Mouse (Mus musculus): ENCODE data around the gene Safb.
"Not testable (repeated sequence)": the region's sequence is repeated elsewhere in the genome, so short reads cannot be mapped to it uniquely, and the experiment has no call there.

The Safb gene

DNA sequence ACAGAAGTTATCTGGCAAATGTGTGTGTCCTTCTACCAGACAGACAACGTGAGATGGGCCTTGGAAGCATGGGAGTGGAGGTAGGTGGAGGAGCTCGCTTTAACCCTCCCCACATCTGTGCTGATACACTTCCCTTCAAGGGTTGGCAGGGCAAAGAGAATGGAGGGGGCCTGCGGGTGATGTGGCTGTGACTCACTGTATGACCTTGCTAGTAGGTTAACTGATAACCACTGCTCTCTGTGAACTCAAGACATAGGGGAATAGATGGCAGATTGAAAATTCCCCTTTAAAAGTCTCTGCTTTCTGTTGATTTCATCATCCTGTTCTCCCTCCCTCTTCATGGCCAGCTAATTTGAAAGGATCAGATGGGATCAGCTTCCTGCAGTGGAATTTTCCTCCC is 40.9 kb downstream of the Safb start:
- in situ Hi-C loops (cut with MboI; ENCODE audit: low pct_unique_long_range_greater_than_20kb in 1 of 2, low sequenced_read_pairs in 2 of 2, unreplicated experiment in 1 of 2) = no loop called here

- in situ Hi-C loops (cut with MboI; ENCODE audit: low pct_unique_long_range_greater_than_20kb in 1 of 2, low sequenced_read_pairs in 2 of 2, unreplicated experiment in 1 of 2) = no loop called here
These were observed 41.6 kb downstream of the Safb start for GRCm38 (mm10) chr17:56626260-56626659.

DNA sequence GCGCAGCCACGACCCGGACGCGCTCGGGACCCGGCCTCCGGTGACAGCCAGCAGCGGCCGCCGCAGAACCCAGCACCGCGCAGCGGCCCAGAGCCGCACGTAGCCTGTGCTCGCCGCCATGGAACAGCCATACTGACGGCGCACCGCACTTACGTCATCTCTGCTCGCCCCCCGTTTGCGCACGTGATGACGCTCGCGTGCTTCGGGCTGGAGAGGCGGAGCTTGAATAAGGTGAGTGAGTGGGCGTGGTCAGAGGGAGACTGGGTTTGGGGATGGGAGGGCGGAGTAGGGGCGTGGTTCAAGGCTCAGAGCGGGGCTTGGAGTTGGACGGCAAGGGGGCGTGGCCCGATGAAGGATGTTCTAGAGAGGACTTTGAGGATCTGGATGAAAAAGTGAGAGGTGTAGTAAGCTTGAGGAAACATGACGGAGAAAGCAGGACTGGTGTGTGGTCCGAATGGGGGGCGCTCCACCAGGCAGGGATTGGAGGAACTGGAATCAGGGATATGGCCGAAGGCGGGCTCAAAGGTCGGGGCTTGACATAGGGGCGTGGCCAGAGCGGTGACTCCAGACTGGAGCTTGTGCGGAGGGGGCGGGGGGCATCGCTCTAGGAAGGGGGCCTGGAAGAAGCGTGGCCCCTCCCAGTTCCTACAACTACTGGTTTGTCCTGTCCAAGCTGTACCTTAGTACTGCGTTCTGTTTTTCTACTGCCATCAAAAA is 42.3 kb downstream of the Safb start, which contains the start of gene Lonp1:
Gene Lonp1 (minus strand): TSS at position 134 of the 717 bp plus-strand sequence.
- in situ Hi-C loops (cut with MboI; ENCODE audit: low pct_unique_long_range_greater_than_20kb in 1 of 2, low sequenced_read_pairs in 2 of 2, unreplicated experiment in 1 of 2) = no loop called here

- in situ Hi-C loops (cut with MboI; ENCODE audit: low pct_unique_long_range_greater_than_20kb in 1 of 2, low sequenced_read_pairs in 2 of 2, unreplicated experiment in 1 of 2) = no loop called here
These were observed 43.1 kb downstream of the Safb start, which contains the start of gene Catsperd for GRCm38 (mm10) chr17:56627530-56628277. Gene Catsperd, plus strand, starts transcription at chr17:56628143.

GRCm38 (mm10) chr17:56629800-56630781 is 45.5 kb downstream of the Safb start:
- in situ Hi-C loops (cut with MboI; ENCODE audit: low pct_unique_long_range_greater_than_20kb in 1 of 2, low sequenced_read_pairs in 2 of 2, unreplicated experiment in 1 of 2) = not testable (repeated sequence)

- in situ Hi-C loops (cut with MboI; ENCODE audit: low pct_unique_long_range_greater_than_20kb in 1 of 2, low sequenced_read_pairs in 2 of 2, unreplicated experiment in 1 of 2) = no loop called here
These were observed 47.2 kb downstream of the Safb start for GRCm38 (mm10) chr17:56631807-56632206.

DNA sequence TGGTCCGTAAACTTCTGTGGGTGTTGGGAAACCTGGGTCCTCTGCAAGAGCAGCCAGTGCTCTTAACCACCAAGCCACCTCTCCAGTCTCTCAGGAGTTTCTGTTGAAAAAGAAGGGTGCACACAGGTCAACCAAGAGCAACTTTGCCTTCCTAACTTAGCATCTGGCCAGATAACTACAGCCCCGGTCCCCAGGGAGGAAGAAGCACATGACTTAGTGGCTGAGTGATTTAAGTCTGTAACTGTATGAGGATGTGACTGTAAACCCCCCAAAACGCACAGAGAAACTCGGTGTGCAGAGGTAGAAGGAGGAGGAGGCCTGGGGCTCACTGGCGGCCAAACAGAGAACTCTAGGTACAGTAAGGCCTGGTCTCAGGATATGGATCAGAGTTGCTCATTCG is 49.4 kb downstream of the Safb start:
- in situ Hi-C loops (cut with MboI; ENCODE audit: low pct_unique_long_range_greater_than_20kb in 1 of 2, low sequenced_read_pairs in 2 of 2, unreplicated experiment in 1 of 2) = no loop called here

DNA sequence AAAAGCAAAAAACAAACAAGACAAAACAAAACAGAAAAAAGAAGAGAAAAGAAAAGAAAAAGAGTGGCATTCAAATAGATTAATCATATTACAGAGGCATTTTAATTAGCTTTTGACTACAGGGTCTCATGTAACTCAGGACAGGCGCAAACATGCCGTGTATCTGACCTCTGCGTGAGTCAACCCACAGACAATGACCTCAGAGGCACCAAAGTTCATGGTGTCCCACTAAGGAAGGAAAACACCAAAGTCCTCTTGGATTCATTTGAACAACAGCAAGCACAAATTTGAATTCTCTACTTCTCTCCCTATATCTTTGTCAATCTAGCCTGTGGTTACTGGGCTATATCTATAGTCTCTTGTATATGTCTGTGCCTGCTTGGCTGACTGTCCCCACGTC is 58.6 kb downstream of the Safb start:
- in situ Hi-C loops (cut with MboI; ENCODE audit: low pct_unique_long_range_greater_than_20kb in 1 of 2, low sequenced_read_pairs in 2 of 2, unreplicated experiment in 1 of 2) = no loop called here

DNA sequence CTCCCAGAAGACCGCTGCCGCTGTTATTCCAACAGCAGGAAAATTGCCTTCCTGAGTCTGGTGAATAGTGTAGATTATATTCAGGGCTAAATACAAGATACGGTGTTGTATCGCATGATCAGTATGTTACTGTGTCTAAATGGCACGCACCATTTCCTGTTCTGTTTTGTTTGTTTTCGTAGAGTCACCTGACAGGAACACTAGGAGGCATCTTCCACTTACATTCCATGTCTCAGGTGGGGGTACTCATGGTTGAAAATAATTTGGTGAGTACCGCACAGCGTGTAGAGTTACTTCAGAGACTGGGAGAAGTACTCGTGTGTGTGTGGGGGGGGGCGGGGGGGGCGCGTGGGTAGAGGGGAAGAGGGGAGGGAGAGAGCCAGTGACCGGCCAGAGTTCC is 62.9 kb downstream of the Safb start:
- in situ Hi-C loops (cut with MboI; ENCODE audit: low pct_unique_long_range_greater_than_20kb in 1 of 2, low sequenced_read_pairs in 2 of 2, unreplicated experiment in 1 of 2) = no loop called here

- in situ Hi-C loops (cut with MboI; ENCODE audit: low pct_unique_long_range_greater_than_20kb in 1 of 2, low sequenced_read_pairs in 2 of 2, unreplicated experiment in 1 of 2) = loop anchor here in 1 of 2 experiments (25.0 kb wide), 1 partner anchor 290 kb away; no protein-coding TSS in a partner anchor
These were observed 67.2 kb downstream of the Safb start for GRCm38 (mm10) chr17:56651801-56652200.

GRCm38 (mm10) chr17:56654771-56655170 is 70.1 kb downstream of the Safb start:
- in situ Hi-C loops (cut with MboI; ENCODE audit: low pct_unique_long_range_greater_than_20kb in 1 of 2, low sequenced_read_pairs in 2 of 2, unreplicated experiment in 1 of 2) = loop anchor here in 1 of 2 experiments (25.0 kb wide), 1 partner anchor 292 kb away; no protein-coding TSS in a partner anchor

DNA sequence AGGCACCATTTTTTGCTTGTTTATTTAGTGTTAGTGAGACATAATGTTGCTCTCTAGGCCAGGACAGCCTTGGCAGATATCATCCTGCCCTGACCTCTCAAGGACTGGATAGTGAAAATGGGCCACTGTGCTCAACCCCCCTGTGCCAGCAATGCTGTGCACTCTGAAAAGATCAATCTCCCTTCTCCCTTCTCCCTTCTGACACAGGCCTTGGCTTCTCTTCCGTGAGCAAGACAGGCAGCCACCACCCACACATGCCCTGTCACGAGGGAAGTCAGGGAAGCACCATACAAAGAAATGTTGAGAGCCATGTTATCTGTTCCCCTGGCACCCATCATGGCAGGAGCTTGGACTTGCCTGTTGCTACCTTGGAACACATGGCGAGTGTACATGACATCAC is 70.7 kb downstream of the Safb start:
- in situ Hi-C loops (cut with MboI; ENCODE audit: low pct_unique_long_range_greater_than_20kb in 1 of 2, low sequenced_read_pairs in 2 of 2, unreplicated experiment in 1 of 2) = loop anchor here in 1 of 2 experiments (25.0 kb wide), 1 partner anchor 293 kb away; no protein-coding TSS in a partner anchor
